Mouse (Mus musculus) lung, embryonic 15.5 days (tissue): ENCODE results near the gene Fis1. TPM values are rescaled to one million over a fixed set of nuclear protein-coding genes. Genes with fewer than 3 reads are reported as not detected.

Experiments
- ATAC-seq: fragments of 200-750 bp; cut with Nextera tagmentation; 2 replicates; pipeline ENCODE4 v1.8.0; 2017; ENCODE audit warnings: moderate number of reproducible peaks, borderline replicate concordance; ENCODE audit not compliant: low FRiP score, low TSS enrichment; ENCODE audit errors: extremely low read depth
- H3K27ac ChIP-seq: fragments of 300-500 bp; sonication (generic); 2 replicates; pipeline ENCODE4 v1.5.1; 2015; ENCODE audit warnings: moderate library complexity, mild to moderate bottlenecking, inconsistent platforms
- H3K27me3 ChIP-seq: fragments of 300-500 bp; sonication (generic); 2 replicates; pipeline ENCODE4 v1.6.1; 2015; ENCODE audit warnings: inconsistent platforms
- H3K36me3 ChIP-seq: fragments of 300-500 bp; sonication (generic); 2 replicates; pipeline ENCODE4 v1.6.1; 2015; ENCODE audit warnings: inconsistent platforms
- H3K4me1 ChIP-seq: fragments of 300-500 bp; sonication (generic); 2 replicates; pipeline ENCODE4 v1.6.1; 2015; ENCODE audit warnings: inconsistent platforms
- H3K4me2 ChIP-seq: fragments of 300-500 bp; sonication (generic); 2 replicates; pipeline ENCODE4 v1.6.1; 2015; ENCODE audit warnings: inconsistent platforms, mild to moderate bottlenecking, moderate library complexity
- H3K4me3 ChIP-seq: fragments of 300-500 bp; sonication (generic); 2 replicates; pipeline ENCODE4 v1.5.1; 2015; ENCODE audit warnings: mild to moderate bottlenecking, inconsistent platforms
- H3K9ac ChIP-seq: fragments of 300-500 bp; sonication (generic); 2 replicates; pipeline ENCODE4 v1.6.1; 2015; ENCODE audit warnings: inconsistent platforms
- H3K9me3 ChIP-seq: fragments of 300-500 bp; sonication (generic); 2 replicates; pipeline ENCODE4 v1.6.1; 2016; ENCODE audit warnings: inconsistent platforms
- WGBS: fragments of 180-500 bp; shearing (Covaris S2); methylation state at CpG from one replicate; pipeline ENCODE4 v1.1.7; 2015; 5-methylcytosine and 5-hydroxymethylcytosine counted together
- polyA plus RNA-seq: library from polyadenylated mRNA; unstranded; fragments of >200 nt; fragmentation: Nextera tagmentation; extraction: Ambion mirVana; gene quantifications from 2 replicates; pipeline ENCODE4 v1.2.1, GENCODE M21; 2015

Fis1 gene
- polyA plus RNA-seq, 1 experiment from 2014 or later = 292 TPM

GRCm38 (mm10) chr5:136961334-136961982, 8.4 kb downstream of the Fis1 start:
- H3K9ac ChIP-seq = peak overlapping the region; percentile 68
- H3K27ac ChIP-seq = peak overlapping the region; percentile 76
- H3K27me3 ChIP-seq = no peaks in the 10 kb centered on the region
- peak overlapping the region; percentile 67 for H3K4me2 ChIP-seq
- peak overlapping the region; percentile 69 for H3K4me3 ChIP-seq
- ATAC-seq = peak; percentile 21
- 28% methylated on average over 5 of the region's 5 CpGs for WGBS
- H3K9me3 ChIP-seq = no peaks in the 10 kb centered on the region
- H3K36me3 ChIP-seq = peaks cover 23% of the 10 kb centered on the region
- peaks cover 52% of the 10 kb centered on the region for H3K4me1 ChIP-seq

- Histone ChIP-seq H3K27ac (peak overlapping the region; percentile 76), H3K4me2 (peak overlapping the region; percentile 67), H3K9me3 (no peaks in the 10 kb centered on the region), H3K36me3 (peaks cover 23% of the 10 kb centered on the region), H3K4me3 (peak overlapping the region; percentile 69), H3K9ac (peak overlapping the region; percentile 68), H3K4me1 (peaks cover 53% of the 10 kb centered on the region), H3K27me3 (no peaks in the 10 kb centered on the region)
- WGBS = under 1% methylated on average over 20 of the region's 20 CpGs
- ATAC-seq = peak; percentile 90
Measured at GRCm38 (mm10) chr5:136961983-136962461, 8.9 kb downstream of the Fis1 start.

- Histone ChIP-seq H3K9ac (peak overlapping the region; percentile 68), H3K4me3 (peak overlapping the region; percentile 69), H3K4me1 (peaks cover 54% of the 10 kb centered on the region), H3K36me3 (peaks cover 23% of the 10 kb centered on the region), H3K27me3 (no peaks in the 10 kb centered on the region), H3K4me2 (peak overlapping the region; percentile 67), H3K27ac (peak overlapping the region; percentile 76), H3K9me3 (no peaks in the 10 kb centered on the region)
- ATAC-seq = peak; percentile 49; the same call in 1 of the 2 replicates
- 1% methylated on average over 10 of the region's 10 CpGs for WGBS
Measured at GRCm38 (mm10) chr5:136962501-136962900, 9.4 kb downstream of the Fis1 start.

- Histone ChIP-seq H3K4me2 (peak overlapping the region; percentile 67), H3K9ac (peak overlapping the region; percentile 68; the same call in 1 of the 2 replicates), H3K4me1 (peaks cover 58% of the 10 kb centered on the region), H3K9me3 (no peaks in the 10 kb centered on the region), H3K27me3 (no peaks in the 10 kb centered on the region), H3K36me3 (peaks cover 23% of the 10 kb centered on the region), H3K4me3 (peak overlapping the region; percentile 69), H3K27ac (peak overlapping the region; percentile 76; the same call in 1 of the 2 replicates)
- ATAC-seq = no peak
- WGBS = 69% methylated on average over 8 of the region's 8 CpGs
Measured at GRCm38 (mm10) chr5:136962966-136963540, 10.0 kb downstream of the Fis1 start.

- Histone ChIP-seq H3K9me3 (no peaks in the 10 kb centered on the region), H3K9ac (no peak overlapping the region), H3K4me3 (no peak overlapping the region), H3K27ac (peak overlapping the region; percentile 70; the same call in 1 of the 2 replicates), H3K27me3 (no peaks in the 10 kb centered on the region), H3K36me3 (peaks cover 23% of the 10 kb centered on the region), H3K4me2 (no peak overlapping the region), H3K4me1 (peaks cover 45% of the 10 kb centered on the region)
- WGBS = 71% methylated on average over 9 of the region's 9 CpGs
- ATAC-seq = no peak
Measured at GRCm38 (mm10) chr5:136965210-136965609, 12.1 kb downstream of the Fis1 start.

- ATAC-seq = no peak
- H3K4me2 ChIP-seq = no peak overlapping the region
- 78% methylated on average over 8 of the region's 8 CpGs for WGBS
Measured at GRCm38 (mm10) chr5:136965686-136966085, 12.6 kb downstream of the Fis1 start.

GRCm38 (mm10) chr5:136966331-136966730, 13.3 kb downstream of the Fis1 start, which contains the start of gene Cldn15:
Gene Cldn15 (plus strand): TSS chr5:136966616.
- H3K9ac ChIP-seq = no peak within 1 kb of the TSS

More at GRCm38 (mm10) chr5:136965686-136966085, 12.6 kb downstream of the Fis1 start:
- Histone ChIP-seq H3K4me1 (peaks cover 44% of the 10 kb centered on the region), H3K9ac (no peak overlapping the region), H3K27ac (peak overlapping the region; percentile 70), H3K4me3 (no peak overlapping the region), H3K36me3 (peaks cover 23% of the 10 kb centered on the region), H3K27me3 (no peaks in the 10 kb centered on the region), H3K9me3 (no peaks in the 10 kb centered on the region)

GRCm38 (mm10) chr5:136966861-136967455, 13.9 kb downstream of the Fis1 start:
- 72% methylated on average over 4 of the region's 4 CpGs for WGBS
- peaks cover 35% of the 10 kb centered on the region for H3K4me1 ChIP-seq
- H3K9me3 ChIP-seq = no peaks in the 10 kb centered on the region
- peaks cover 23% of the 10 kb centered on the region for H3K36me3 ChIP-seq
- H3K4me3 ChIP-seq = no peak overlapping the region
- no peak overlapping the region for H3K9ac ChIP-seq
- ATAC-seq = no peak
- H3K27me3 ChIP-seq = no peaks in the 10 kb centered on the region
- H3K27ac ChIP-seq = peak overlapping the region; percentile 70
- no peak overlapping the region for H3K4me2 ChIP-seq

More at GRCm38 (mm10) chr5:136966331-136966730, 13.3 kb downstream of the Fis1 start, which contains the start of gene Cldn15:
- 22% methylated on average over 6 of the region's 6 CpGs for WGBS
- peak; percentile 6; the same call in 1 of the 2 replicates for ATAC-seq
- no peak within 1 kb of the TSS for H3K4me3 ChIP-seq
- H3K27ac ChIP-seq = peak within 1 kb of the TSS; percentile 70
- H3K27me3 ChIP-seq = no peaks in the 10 kb centered on the region
- H3K4me1 ChIP-seq = peaks cover 39% of the 10 kb centered on the region
- peak within 1 kb of the TSS; percentile 26; the same call in 1 of the 2 replicates for H3K4me2 ChIP-seq
- H3K36me3 ChIP-seq = peaks cover 23% of the 10 kb centered on the region
- H3K9me3 ChIP-seq = no peaks in the 10 kb centered on the region

GRCm38 (mm10) chr5:136967592-136967991, 14.5 kb downstream of the Fis1 start:
- ATAC-seq = 0 out of 2 replicates have a peak, but pooled peaks have one; percentile 11
- peaks cover 23% of the 10 kb centered on the region for H3K36me3 ChIP-seq
- no peak overlapping the region for H3K4me2 ChIP-seq
- H3K4me3 ChIP-seq = no peak overlapping the region
- H3K4me1 ChIP-seq = peaks cover 35% of the 10 kb centered on the region
- no peaks in the 10 kb centered on the region for H3K27me3 ChIP-seq
- H3K9ac ChIP-seq = no peak overlapping the region
- H3K9me3 ChIP-seq = no peaks in the 10 kb centered on the region
- 54% methylated on average over 10 of the region's 10 CpGs for WGBS
- H3K27ac ChIP-seq = peak overlapping the region; percentile 70; the same call in 1 of the 2 replicates

- no peak; the same call in 1 of the 2 replicates for ATAC-seq
- Histone ChIP-seq H3K4me1 (peaks cover 22% of the 10 kb centered on the region), H3K9me3 (no peaks in the 10 kb centered on the region), H3K4me3 (no peak overlapping the region), H3K4me2 (no peak overlapping the region), H3K27me3 (no peaks in the 10 kb centered on the region), H3K27ac (no peak overlapping the region), H3K36me3 (no peaks in the 10 kb centered on the region; the same call in 1 of the 2 replicates), H3K9ac (no peak overlapping the region)
- 75% methylated on average over 1 of the region's 1 CpGs for WGBS
Measured at GRCm38 (mm10) chr5:136970703-136971102, 17.6 kb downstream of the Fis1 start.

- 56% methylated on average over 8 of the region's 8 CpGs for WGBS
- ATAC-seq = no peak
- no peaks in the 10 kb centered on the region for H3K27me3 ChIP-seq
- no peak overlapping the region for H3K27ac ChIP-seq
- H3K9ac ChIP-seq = no peak overlapping the region
- H3K36me3 ChIP-seq = no peaks in the 10 kb centered on the region
- H3K4me3 ChIP-seq = no peak overlapping the region
- no peaks in the 10 kb centered on the region for H3K4me1 ChIP-seq
- H3K4me2 ChIP-seq = no peak overlapping the region
- no peaks in the 10 kb centered on the region for H3K9me3 ChIP-seq
Measured at GRCm38 (mm10) chr5:136973670-136974069, 20.6 kb downstream of the Fis1 start.
